Mouse (Mus musculus) neutrophil, adult 59 days (primary cell): ENCODE results near the gene Zdhhc6. TPM values are rescaled to one million over a fixed set of nuclear protein-coding genes. Genes with fewer than 3 reads are reported as not detected.

Experiments
- total RNA-seq, 2 experiments: library from RNA; stranded (reverse); gene quantifications; 1 replicate in 1 of 2; 2 replicates in 1 of 2; pipeline ENCODE4 v1.2.4; 2023

The Zdhhc6 gene
- 10 to 100 TPM; 23.2 to 23.7 TPM for total RNA-seq

GRCm38 (mm10) chr19:55315452-55316108 lies at the start of gene Zdhhc6:
Gene Zdhhc6, minus strand, starts transcription at chr19:55316032.

DNA sequence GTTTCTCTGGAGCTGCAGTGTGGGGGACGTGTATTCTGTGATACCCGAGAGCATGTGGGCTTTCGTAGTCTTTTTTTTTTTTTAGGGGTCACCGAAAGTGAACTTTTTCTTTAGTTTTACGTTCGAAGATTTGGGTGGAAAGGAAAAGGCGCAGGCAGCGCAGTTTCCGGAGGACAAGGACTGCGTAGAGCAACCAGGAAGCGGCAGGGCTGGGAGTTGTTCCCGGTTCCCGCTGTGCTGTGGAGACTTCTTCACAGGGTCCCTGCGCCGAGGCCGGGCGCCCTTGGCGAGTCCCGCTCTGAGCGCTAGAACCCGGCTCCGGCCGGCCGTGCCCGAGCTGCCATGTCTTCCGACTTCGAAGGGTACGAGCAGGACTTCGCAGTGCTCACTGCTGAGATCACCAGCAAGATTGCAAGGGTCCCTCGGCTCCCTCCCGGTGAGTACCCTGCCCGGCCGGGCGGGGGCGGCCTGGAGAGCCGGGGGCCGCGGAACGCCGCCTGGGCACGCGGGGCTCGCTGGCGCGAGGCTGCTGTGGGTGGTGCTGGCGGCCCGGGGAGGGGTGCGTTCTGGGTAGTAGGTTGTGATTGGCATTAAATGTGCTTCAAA lies 380 bp upstream of the Zdhhc6 start, which contains the start of gene Vti1a:
Gene Vti1a, plus strand, starts transcription at position 187 of the 606 bp plus-strand sequence.

DNA sequence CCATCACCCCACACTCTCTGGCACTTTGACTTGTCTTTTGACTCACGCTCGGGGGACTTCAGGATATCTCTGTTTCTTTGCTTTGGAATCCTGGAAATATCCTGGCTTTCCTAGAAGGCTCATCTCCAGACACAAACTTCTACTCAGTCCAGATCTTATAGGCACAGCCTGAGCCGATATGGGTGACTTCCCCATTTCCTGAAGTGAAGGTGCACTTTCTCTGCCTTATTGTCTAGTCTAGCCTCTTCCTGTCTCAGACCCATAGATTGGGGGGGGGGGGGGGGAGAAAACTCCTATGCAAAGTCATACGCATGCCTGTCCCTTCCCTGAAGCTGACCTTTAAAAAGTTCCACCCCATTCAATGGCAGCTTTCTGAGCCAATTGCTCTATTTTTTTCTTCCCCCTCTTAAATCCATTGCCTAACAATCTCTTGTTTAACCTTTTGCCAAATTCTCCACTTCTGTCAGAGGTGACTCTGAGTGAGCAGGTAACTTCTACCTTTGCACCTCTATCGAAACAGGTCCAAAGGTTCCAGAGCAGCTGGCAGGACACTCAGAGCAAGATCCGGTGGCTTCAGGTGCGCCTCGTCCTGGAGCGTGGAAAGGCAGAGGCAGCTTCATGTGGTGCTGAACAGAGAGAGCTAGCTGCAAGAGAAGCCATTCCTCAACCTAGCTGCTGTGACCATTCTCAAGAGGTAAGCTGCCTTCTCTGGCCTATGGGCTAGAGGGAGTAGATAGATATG lies 64.3 kb downstream of the Zdhhc6 start, which contains the start of gene Acsl5:
Gene Acsl5, plus strand, starts transcription at position 556 of the 742 bp plus-strand sequence.

GRCm38 (mm10) chr19:55241186-55241645 lies 74.6 kb downstream of the Zdhhc6 start, which contains the start of gene Gucy2g:
Gene Gucy2g, minus strand, starts transcription at chr19:55241236.

Other genes with a start within 250 kb of the Zdhhc6 start
- gene Gpam, start 188.8 kb downstream of the Zdhhc6 start, total RNA-seq = 1 to 10 TPM; 3.8 to 4.6 TPM
- gene Tectb, start 135.3 kb downstream of the Zdhhc6 start, total RNA-seq = not detected
- not detected for gene Gucy2g, start 74.8 kb downstream of the Zdhhc6 start, total RNA-seq
- gene Acsl5, start 64.1 kb downstream of the Zdhhc6 start, total RNA-seq = 10 to 100 TPM; 43.8 to 56.7 TPM
- 10 to 100 TPM; 31.8 to 38.4 TPM for gene Vti1a, start 263 bp upstream of the Zdhhc6 start, total RNA-seq